Mouse (Mus musculus): Measurements from ENCODE around the gene Ehmt2. TPM values are rescaled to one million over a fixed set of nuclear protein-coding genes. Genes with fewer than 3 reads are reported as not detected.
"Not testable (repeated sequence)": the region's sequence is repeated elsewhere in the genome, so short reads cannot be mapped to it uniquely, and the experiment has no call there.

Gene Ehmt2
- total RNA-seq, 2 experiments from 2014 or later, result 166 to 171 TPM

DNA sequence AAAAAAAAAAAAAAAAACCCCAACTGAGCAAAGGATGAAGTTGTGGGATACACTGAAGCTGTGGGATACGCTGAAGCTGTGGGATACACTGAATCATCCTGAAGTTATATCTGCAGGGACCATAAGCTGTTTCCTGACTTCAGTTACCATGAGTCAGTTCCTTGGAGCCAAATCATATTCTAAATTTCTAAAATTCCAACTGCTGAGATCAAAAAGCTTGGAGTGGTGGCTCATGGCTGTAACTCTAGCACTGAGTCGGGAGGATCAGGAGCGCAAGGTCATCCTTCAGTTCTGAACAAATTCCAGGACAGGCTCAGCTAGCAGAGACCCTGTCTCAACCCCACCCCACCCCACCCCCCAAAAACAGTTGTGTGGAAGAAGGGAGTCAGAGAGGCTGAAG lies 12.7 kb upstream of the Ehmt2 start:
- no peak for DNase-seq (ENCODE audit: low spot score in 2 of 2)
- intact Hi-C loops (cut with DNase I), result loop anchor here (5.0 kb wide), 1 partner anchor 213 kb away; the partner anchor contains the start of gene Tnxb

DNA sequence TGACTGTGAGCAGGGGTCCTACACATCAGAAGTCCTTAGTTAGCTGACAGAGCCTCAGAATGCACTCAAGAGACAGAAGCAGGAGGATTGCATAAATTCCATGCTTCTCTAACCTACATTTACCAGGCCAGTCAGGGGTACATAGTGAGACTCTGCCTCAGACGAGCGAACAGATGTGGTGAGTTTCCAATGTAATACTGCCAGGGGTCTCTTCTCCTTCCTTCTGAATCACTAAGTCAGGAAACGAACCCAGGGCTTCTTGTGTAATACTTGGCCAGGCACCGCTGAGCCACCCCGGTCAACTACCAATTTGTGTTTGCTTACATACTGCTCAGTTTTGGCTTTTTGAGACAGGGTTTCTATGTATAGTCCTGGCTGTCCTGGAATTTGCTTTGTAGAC lies 10.3 kb upstream of the Ehmt2 start:
- intact Hi-C loops (cut with DNase I), result loop anchor here (5.0 kb wide), 1 partner anchor 216 kb away; the partner anchor contains the start of gene Tnxb
- no peak for DNase-seq (ENCODE audit: low spot score in 2 of 2)

DNA sequence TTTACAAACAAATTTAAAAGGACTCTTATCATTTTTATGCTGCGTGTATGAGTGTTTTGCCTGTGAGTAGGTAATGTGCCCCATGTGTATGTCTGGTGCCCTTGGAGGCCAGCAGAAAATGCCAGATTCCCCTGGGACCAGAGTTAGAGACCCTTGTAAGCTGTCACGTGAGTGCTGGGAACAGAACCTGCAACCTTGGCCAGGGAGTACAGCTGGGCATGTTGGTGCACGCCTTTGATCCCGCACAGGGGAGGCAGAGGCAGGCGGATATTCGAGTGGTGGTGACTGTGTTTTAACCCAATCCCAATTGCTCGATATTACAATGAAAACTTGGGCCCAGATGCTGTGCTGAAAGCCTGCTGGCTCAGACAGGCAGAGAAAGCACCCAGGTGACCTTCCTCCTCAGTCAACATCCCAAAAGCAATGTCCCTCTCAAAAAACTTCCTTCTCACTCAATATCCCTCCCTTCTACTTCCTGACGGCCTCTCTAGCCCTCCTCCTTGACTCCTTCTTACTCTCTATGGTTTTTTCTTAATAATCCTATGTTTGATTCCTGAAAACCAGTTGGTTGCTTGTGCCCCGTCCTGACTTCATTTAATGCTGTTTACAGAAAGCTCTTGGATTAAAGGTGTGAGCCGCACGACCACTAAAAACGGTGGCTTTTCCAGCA lies 8.1 kb upstream of the Ehmt2 start:
- DNase-seq (ENCODE audit: low spot score in 2 of 2), result no peak
- intact Hi-C loops (cut with DNase I), result no loop called here

DNA sequence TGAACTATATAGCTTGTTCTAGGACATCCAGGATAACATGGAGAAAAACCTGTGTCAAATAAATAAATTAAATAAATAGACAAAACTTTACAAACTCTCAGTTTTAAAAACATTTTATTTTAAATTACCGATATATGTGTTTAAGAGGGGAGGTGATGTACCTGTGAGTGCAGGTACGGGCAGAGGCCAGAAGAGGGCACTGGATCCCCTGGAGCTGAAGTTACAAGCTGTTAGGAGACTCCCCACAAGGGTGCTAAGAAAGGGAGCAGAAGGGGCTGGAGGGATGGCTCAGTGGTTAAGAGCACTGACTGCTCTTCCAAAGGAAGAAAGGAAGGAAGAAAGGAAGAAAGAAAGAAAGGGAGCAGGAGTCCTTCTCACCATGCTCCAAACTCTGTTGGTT lies 6.9 kb upstream of the Ehmt2 start:
- no peak for DNase-seq (ENCODE audit: low spot score in 2 of 2)
- intact Hi-C loops (cut with DNase I), result no loop called here

DNA sequence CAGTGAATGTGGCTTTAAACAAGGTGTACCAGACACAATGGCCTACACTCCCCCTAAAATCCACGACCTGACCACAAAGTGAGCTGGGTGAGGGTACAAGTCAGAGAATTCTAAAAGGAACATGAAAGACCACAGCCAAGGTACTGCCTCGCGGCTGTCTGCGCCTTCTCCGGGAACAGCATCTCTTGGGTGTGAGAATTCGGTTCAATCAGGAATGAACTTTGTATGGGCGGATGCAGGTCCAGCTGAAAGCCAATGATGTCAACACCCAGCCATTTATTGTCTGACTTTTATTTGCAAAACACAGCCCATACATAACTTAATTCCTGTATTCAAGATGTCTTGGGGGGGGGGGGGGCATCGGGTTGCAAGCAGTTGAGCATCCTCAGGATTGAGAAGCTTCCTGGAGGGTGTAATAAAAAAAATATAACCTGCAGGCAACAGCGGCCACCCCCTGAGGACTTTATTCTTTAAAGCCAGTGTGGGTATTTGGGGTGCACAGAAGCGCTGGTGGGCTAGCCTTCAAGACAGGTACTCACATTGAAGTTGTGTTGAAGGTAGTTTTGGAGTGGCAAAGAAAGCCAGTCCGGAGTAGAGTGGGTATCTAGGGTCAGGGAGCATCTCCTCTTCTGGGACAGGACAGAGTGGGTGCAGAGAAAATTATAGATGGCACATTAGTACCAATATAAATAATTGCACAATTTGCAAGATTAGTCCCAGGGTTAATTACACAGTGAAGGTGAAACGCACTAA lies 5.0 kb upstream of the Ehmt2 start:
- no peak for DNase-seq (ENCODE audit: low spot score in 2 of 2)
- intact Hi-C loops (cut with DNase I), result no loop called here

DNA sequence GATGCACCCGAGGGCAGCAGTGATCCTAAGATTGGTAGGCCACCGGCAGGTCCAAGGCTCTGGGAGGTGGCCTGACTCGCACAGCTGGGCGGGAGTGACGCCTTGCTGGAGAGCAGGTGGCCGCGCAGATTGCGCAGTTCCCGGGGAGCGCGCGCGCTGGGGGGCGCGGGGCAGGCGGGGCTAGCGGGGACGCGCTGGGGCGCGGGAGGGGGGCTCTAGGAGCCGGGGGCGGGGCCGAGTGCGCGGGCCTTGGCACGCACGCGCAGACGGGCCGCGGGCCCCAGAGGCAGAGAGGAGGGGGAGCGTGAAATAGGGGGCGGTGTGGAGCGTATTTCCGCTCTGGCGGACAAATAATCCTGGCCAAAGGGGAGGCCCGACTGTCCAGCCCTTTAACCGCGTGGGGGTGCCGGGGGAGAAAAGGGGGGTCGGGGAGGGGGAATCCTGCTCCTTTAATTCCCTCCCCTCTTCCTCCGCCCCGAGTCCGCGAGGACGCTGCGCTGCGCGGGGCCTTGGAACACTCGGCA lies 4.1 kb upstream of the Ehmt2 start:
- intact Hi-C loops (cut with DNase I), result no loop called here
- DNase-seq (ENCODE audit: low spot score in 2 of 2), result peak; percentile 93 to 94

DNA sequence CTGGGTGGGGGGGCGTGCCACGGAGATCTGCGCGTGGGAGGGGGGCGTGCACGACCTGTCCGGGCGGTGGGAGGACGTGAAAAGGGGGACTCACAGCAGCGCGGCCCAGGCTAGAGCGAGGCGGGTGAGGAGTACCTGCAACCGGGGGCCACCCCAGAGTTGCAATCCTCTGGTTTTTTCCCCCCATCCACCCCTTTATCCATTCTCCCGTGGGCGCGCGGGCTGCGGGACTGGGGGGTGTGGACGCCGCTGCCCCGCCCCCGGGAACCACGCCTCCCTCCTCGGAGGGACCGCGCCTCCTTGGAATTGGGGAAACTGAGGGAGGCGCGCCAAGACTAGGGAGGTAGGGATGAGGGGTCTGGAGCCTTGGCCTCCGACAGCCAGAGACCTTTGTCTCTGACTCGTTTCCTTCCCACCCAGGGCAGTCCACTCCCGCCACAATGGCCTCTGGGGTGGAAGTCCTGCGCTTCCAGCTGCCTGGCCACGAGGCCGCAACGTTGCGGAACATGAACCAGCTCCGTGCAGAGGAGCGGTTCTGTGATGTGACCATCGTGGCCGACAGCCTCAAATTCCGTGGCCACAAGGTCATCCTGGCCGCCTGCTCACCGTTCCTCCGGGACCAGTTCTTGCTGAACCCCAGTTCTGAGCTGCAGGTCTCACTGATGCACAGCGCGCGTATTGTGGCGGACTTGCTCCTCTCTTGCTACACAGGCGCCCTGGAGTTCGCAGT lies 3.3 kb upstream of the Ehmt2 start:
- intact Hi-C loops (cut with DNase I), result loop anchor here (5.0 kb wide), 1 partner anchor 38 kb away; no protein-coding TSS in a partner anchor
- DNase-seq (ENCODE audit: low spot score in 2 of 2), result peak in 1 of 2 experiments; percentile 51

DNA sequence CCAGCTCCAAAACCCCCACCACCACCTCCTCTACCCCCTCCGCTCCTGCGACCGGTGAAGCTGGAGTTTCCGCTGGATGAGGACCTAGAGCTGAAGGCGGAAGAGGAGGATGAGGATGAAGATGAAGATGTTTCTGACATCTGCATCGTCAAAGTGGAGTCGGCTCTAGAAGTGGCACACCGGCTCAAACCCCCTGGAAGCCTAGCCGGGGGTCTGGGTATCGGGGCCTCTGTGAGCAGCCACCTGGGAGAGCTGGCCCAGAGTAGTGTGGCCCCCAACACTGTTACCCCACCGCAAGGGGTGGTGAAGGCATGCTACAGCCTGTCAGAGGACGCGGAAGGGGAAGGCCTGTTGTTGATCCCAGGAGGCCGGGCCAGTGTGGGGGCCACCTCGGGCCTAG lies 2.5 kb upstream of the Ehmt2 start:
- no peak for DNase-seq (ENCODE audit: low spot score in 2 of 2)
- intact Hi-C loops (cut with DNase I), result loop anchor here (5.0 kb wide), 1 partner anchor 38 kb away; no protein-coding TSS in a partner anchor

DNA sequence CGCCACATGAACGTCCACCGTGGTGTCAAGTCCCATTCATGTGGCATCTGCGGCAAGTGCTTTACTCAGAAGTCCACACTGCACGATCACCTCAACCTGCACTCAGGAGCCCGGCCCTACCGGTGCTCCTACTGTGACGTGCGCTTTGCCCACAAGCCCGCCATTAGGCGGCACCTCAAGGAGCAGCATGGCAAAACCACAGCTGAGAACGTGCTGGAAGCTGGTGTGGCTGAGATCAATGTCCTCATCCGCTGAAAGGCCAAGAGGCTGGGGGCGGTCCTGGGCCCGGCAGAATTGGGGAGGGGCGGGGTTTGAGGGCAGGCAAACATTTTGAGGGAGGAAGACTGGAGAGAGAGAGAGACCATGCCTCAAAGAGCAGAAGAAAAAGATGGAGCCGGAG lies 1.9 kb upstream of the Ehmt2 start:
- intact Hi-C loops (cut with DNase I), result loop anchor here (5.0 kb wide), 1 partner anchor 39 kb away; no protein-coding TSS in a partner anchor
- no peak for DNase-seq (ENCODE audit: low spot score in 2 of 2)

DNA sequence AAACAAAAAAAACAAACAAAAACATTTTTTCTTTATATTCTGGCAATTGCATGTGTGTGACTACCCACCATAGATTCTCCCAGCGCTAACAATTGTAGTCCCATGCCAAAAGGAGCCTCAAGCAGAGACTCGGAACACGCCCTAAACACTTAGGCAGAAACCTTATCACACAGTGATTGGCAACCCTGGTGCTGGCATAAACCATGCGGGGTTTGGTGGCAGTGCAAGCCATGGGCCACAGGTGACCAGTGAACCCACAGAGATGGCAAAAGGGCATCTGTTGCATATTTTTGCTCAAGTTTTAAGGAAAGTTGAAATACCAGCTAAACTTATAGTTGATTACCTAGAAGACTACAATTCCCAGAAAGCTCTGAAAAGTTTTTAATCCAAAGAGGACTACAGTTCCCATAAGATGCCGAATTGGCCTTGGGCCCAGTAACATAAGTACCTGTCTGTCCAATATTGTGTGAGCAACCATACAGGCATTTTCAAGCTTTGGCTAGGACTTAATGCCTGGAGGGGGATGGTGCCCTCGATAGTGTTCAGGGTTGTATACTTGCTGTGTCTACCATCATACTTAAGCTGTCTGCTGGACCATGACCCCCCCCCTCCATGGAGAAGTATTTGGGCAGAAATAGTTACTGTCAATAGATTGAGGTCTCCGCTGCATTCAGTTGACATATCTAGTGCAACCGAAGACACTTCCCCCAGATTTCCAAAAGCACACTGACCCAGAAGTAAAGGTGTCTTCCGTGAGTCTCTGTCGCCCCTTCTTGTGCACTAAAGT lies 703 bp upstream of the Ehmt2 start:
- intact Hi-C loops (cut with DNase I), result loop anchor here (5.0 kb wide), 1 partner anchor 40 kb away; no protein-coding TSS in a partner anchor
- peak; percentile 66 to 83 for DNase-seq (ENCODE audit: low spot score in 2 of 2)

DNA sequence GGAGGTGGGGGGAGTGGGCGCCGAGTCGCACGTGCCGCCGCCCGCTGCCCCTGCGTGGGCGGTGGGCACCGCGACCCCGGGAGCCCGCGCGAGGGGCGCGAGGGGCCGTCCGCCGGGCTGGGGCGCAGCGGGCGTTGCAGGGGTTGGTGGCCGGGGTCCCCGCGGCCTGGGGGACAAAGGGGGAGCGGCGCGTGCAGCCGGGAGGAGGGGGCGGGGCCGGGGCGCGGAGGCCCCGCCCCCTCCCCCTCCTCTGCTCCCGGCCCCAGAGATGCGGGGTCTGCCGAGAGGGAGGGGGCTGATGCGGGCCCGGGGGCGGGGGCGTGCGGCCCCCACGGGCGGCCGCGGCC lies 410 bp downstream of the Ehmt2 start:
- DNase-seq (ENCODE audit: low spot score in 2 of 2), result no peak
- intact Hi-C loops (cut with DNase I), result loop anchor here (5.0 kb wide), 1 partner anchor 41 kb away; no protein-coding TSS in a partner anchor

DNA sequence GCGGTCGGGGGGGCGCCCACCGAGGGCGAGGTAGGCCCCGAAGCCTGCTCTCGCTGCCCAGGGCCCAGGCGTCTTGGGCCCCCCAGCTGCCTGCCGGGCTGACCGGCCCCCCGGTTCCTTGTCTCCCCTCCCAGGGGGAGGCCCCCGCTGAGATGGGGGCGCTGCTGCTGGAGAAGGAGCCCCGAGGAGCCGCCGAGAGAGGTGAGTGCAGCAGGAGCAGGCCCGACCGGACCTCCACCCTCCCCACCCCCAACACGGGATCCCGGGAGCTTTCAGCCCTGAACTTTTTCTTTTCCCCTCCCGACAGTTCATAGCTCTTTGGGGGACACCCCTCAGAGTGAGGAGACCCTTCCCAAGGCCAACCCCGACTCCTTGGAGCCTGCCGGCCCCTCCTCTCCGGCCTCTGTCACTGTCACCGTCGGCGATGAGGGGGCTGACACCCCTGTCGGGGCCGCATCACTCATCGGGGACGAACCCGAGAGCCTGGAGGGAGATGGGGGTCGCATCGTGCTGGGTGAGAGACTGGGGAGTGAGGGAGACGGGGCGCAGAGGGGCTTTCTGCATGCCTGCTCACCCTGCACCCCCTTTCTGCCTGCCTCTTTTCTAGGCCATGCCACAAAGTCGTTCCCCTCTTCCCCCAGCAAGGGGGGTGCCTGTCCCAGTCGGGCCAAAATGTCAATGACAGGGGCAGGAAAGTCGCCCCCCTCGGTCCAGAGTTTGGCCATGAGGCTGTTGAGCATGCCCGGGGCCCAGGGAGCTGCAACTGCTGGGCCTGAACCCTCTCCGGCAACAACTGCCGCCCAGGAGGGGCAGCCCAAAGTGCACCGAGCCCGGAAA lies 1.0 kb downstream of the Ehmt2 start:
- no peak for DNase-seq (ENCODE audit: low spot score in 2 of 2)
- intact Hi-C loops (cut with DNase I), result loop anchor here (5.0 kb wide), 1 partner anchor 42 kb away; no protein-coding TSS in a partner anchor

DNA sequence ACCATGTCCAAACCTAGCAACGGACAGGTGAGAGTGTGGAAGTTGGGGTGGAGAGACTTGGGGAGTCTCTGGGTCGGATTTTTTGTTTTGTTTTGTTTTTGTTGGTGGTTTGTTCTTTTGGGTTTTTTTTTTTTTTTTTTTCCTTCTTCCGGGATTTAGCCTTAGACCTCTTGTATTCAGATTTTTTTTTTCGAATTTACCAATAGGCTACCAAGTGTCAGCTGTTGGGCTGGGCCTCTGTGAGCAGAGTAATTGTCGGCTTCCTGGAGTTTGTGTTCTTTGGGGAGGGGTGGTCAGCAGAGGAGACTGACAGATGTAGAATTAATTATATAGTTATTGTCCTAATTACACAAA lies 1.6 kb downstream of the Ehmt2 start:
- DNase-seq (ENCODE audit: low spot score in 2 of 2), result no peak
- intact Hi-C loops (cut with DNase I), result loop anchor here (5.0 kb wide), 1 partner anchor 43 kb away; no protein-coding TSS in a partner anchor

DNA sequence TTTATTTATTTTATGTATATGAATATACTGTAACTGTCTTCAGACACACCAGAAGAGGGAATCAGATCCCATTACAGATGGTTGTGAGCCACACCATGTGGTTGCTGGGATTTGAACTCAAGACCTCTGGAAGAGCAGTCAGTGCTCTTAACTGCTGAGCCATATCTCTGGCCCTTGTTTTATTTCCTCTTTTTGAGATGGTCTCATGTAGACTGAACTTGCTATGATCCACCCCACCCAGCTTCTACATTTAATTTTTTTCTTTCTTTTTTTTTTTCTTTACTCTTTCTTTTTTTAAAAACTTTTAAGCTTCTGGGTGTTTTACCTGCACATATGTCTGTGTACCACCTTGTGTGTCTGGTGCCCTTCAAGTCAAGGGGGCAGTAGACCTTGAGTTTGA lies 2.6 kb downstream of the Ehmt2 start:
- intact Hi-C loops (cut with DNase I); DNase-seq (ENCODE audit: low spot score in 2 of 2): not testable (repeated sequence)

DNA sequence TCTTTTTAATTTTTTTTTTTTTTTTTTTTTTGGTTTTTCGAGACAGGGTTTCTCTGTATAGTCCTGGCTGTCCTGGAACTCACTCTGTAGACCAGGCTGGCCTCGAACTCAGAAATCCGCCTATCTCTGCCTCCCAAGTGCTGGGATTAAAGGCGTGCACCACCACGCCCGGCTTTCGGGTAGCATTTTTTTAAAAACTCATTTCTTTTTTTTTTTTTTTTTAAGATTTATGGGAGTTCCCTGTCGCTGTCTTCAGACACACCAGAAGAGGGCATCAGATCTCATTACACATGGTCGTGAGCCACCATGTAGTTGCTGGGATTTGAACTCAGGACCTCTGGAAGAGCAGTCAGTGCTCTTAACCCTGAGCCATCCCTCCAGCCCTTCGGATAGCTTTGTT lies 3.7 kb downstream of the Ehmt2 start:
- intact Hi-C loops (cut with DNase I), result not testable (repeated sequence)

DNA sequence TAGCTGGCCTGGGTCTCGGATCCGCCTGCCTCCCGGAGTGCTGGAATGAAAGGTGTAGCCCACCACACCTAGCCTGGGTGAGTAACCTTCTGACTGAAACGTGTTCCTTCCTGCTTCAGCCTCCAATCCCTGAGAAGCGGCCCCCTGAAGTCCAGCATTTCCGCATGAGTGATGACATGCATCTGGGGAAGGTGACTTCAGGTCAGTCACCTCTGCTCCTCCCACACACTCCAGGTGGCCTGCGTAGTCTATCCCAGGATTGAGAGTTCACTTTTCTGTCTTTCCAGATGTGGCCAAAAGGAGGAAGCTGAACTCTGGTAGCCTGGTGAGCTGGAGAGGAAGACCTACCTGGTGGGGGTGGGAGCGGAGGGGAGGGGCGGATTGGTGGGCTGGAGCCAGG lies 4.6 kb downstream of the Ehmt2 start:
- intact Hi-C loops (cut with DNase I), result no loop called here
- no peak for DNase-seq (ENCODE audit: low spot score in 2 of 2)

More for the DNA sequence above, 3.7 kb downstream of the Ehmt2 start:
- not testable (repeated sequence) for DNase-seq (ENCODE audit: low spot score in 2 of 2)

DNA sequence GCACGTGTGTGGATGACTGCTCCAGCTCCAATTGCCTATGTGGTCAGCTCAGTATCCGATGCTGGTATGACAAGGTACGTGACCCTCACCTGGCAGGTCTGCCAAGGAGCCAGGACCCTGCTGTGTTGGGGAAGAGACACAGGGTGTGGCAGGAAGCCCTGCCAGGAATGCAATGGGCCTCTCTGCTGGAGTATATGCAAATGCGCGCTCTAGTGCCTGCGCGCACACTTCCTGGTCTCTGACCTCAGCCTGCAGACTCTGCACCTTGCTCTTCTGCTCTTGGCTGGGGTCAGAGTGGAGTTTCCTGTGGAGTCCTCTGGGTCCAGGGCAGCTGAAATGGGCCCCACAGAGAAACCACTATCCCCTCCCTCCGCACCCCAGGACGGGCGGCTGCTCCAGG lies 12.7 kb downstream of the Ehmt2 start:
- intact Hi-C loops (cut with DNase I), result loop anchor here (5.0 kb wide), 1 partner anchor 54 kb away; no protein-coding TSS in a partner anchor
- no peak for DNase-seq (ENCODE audit: low spot score in 2 of 2)

DNA sequence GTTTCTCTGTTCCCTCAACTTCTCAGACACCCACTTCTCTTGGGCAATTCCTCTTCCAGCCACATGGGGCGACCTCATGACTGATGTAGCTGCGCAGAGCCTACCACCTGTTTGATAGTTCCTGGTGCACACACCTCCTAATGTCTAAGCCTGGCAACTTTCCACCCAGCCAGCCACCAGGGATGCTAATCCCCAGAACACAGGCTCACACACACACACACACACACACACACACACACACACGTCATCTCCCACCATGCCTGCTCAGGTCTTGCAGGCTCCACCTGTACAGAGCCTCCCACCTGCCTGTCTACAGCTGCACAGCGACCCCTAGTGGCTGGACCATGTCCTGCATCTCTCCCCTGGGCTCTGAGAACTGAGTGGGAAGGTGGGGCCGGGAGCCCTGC lies 13.7 kb downstream of the Ehmt2 start:
- intact Hi-C loops (cut with DNase I), result loop anchor here (5.0 kb wide), 1 partner anchor 55 kb away; no protein-coding TSS in a partner anchor
- DNase-seq (ENCODE audit: low spot score in 2 of 2), result peak; percentile 65 to 75

Measured in left cerebral cortex, postnatal 14 days (tissue).